Mouse (Mus musculus): Measurements from ENCODE around the gene Carmil2. TPM values are rescaled to one million over a fixed set of nuclear protein-coding genes. Genes with fewer than 3 reads are reported as not detected.

Gene Carmil2
- polyA plus RNA-seq, 1 experiment from 2014 or later = 0.58 TPM

- Histone ChIP-seq H3K36me3 (ENCODE audit: control insufficient read depth, insufficient read depth, low read length) (no peaks in the 10 kb centered on the region), H3K9me3 (ENCODE audit: control insufficient read depth, low read length) (no peaks in the 10 kb centered on the region), H3K4me3 (ENCODE audit: low read length) (no peak overlapping the region), H3K4me2 (ENCODE audit: low read depth, low read length) (no peak overlapping the region), H3K4me1 (replicated peaks; ENCODE audit: control insufficient read depth, insufficient read depth, low read length) (no peaks in the 10 kb centered on the region), H3K27me3 (ENCODE audit: control insufficient read depth, insufficient read depth, low read depth, low read length) (no peaks in the 10 kb centered on the region), H3K27ac (ENCODE audit: low read length) (no peak overlapping the region), H3K9ac (ENCODE audit: low read length) (no peak overlapping the region)
- no peak for ATAC-seq (ENCODE audit: low read depth)
- WGBS = 85% methylated on average over 5 of the region's 5 CpGs
Measured at GRCm38 (mm10) chr8:105732186-105732585, 46.1 kb downstream of the Carmil2 start.

DNA sequence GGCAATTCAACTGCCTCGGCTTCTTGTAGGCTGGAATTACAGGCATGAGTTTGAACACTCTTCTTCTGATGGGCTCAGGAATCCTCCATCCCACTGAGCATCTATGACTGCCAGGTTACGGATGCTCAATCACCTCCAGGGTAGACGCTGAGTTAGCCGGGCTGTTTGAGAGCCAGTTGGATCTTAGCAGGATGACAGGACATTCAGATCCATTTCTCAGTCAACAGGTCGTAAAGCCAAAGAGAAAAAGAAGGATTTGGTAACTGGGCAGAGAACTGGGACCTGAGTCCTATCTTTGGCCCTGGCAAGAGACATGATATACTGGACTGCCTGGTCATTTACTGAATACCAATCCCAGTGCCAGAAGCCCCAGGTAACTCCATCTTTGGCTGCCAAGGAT, 53.1 kb downstream of the Carmil2 start:
- no peak overlapping the region for H3K9ac ChIP-seq (ENCODE audit: low read length)
- no peak overlapping the region for H3K4me3 ChIP-seq (ENCODE audit: low read length)
- no peaks in the 10 kb centered on the region for H3K36me3 ChIP-seq (ENCODE audit: control insufficient read depth, insufficient read depth, low read length)
- WGBS = 82% methylated on average over 5 of the region's 5 CpGs
- no peak overlapping the region for H3K4me2 ChIP-seq (ENCODE audit: low read depth, low read length)
- H3K27me3 ChIP-seq (ENCODE audit: control insufficient read depth, insufficient read depth, low read depth, low read length) = no peaks in the 10 kb centered on the region
- ATAC-seq (ENCODE audit: low read depth) = no peak
- no peaks in the 10 kb centered on the region for H3K9me3 ChIP-seq (ENCODE audit: control insufficient read depth, low read length)
- H3K27ac ChIP-seq (ENCODE audit: low read length) = no peak overlapping the region
- H3K4me1 ChIP-seq (replicated peaks; ENCODE audit: control insufficient read depth, insufficient read depth, low read length) = no peaks in the 10 kb centered on the region

DNA sequence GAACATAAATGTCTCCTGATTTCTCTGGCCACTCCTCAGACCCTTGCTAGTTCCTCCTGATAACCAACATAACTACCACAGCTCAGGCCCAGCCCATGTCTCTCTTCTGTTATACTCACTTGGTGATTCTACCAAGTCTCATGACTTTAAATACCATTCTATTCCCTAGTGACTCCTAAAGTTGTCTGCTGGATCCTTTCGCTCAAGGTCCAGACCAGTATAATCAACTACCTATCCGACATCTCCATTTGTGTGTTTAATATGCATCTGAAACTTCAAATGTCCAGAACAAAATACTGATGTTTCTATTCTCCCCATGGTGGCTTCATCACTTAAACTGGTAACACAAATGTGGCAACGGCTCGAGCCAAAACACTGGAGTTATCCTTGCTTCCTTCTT, 57.2 kb downstream of the Carmil2 start:
- Histone ChIP-seq H3K4me3 (ENCODE audit: low read length) (no peak overlapping the region), H3K9ac (ENCODE audit: low read length) (no peak overlapping the region), H3K4me2 (ENCODE audit: low read depth, low read length) (no peak overlapping the region), H3K27me3 (ENCODE audit: control insufficient read depth, insufficient read depth, low read depth, low read length) (no peaks in the 10 kb centered on the region), H3K27ac (ENCODE audit: low read length) (no peak overlapping the region), H3K4me1 (replicated peaks; ENCODE audit: control insufficient read depth, insufficient read depth, low read length) (peaks cover 6% of the 10 kb centered on the region), H3K36me3 (ENCODE audit: control insufficient read depth, insufficient read depth, low read length) (no peaks in the 10 kb centered on the region), H3K9me3 (ENCODE audit: control insufficient read depth, low read length) (no peaks in the 10 kb centered on the region)
- 80% methylated on average over 4 of the region's 4 CpGs for WGBS
- ATAC-seq (ENCODE audit: low read depth) = no peak

Other genes starting within 250 kb of the Carmil2 start
- 83.3 and 110 TPM in 2 replicates for gene Tppp3, start 214.7 kb upstream of the Carmil2 start, polyA plus RNA-seq (2015; fragmentation: Nextera tagmentation; extraction: Ambion mirVana)
- 48.3 and 48.4 TPM in 2 replicates for gene Zdhhc1, start 189.4 kb upstream of the Carmil2 start, polyA plus RNA-seq (2015; fragmentation: Nextera tagmentation; extraction: Ambion mirVana)
- gene Hsd11b2, start 167.5 kb upstream of the Carmil2 start, polyA plus RNA-seq (2015; fragmentation: Nextera tagmentation; extraction: Ambion mirVana) = 1.6 and 2.2 TPM in 2 replicates
- 87.3 and 93.0 TPM in 2 replicates for gene Atp6v0d1, start 120.2 kb upstream of the Carmil2 start, polyA plus RNA-seq (2015; fragmentation: Nextera tagmentation; extraction: Ambion mirVana)
- gene Ripor1, start 81.0 kb upstream of the Carmil2 start, polyA plus RNA-seq (2015; fragmentation: Nextera tagmentation; extraction: Ambion mirVana) = 33.1 and 36.8 TPM in 2 replicates
- gene Ctcf, start 49.7 kb upstream of the Carmil2 start, polyA plus RNA-seq (2015; fragmentation: Nextera tagmentation; extraction: Ambion mirVana) = 112 and 116 TPM in 2 replicates
- gene Agrp, start 48.9 kb upstream of the Carmil2 start, polyA plus RNA-seq (2015; fragmentation: Nextera tagmentation; extraction: Ambion mirVana) = 0.60 TPM in 1 of 2 replicates, not detected in the other
- 69.1 and 71.3 TPM in 2 replicates for gene Acd, start 14.8 kb downstream of the Carmil2 start, polyA plus RNA-seq (2015; fragmentation: Nextera tagmentation; extraction: Ambion mirVana)
- 15.2 and 17.6 TPM in 2 replicates for gene Pard6a, start 14.9 kb downstream of the Carmil2 start, polyA plus RNA-seq (2015; fragmentation: Nextera tagmentation; extraction: Ambion mirVana)
- 0.19 TPM in 1 of 2 replicates, not detected in the other for gene 4933405L10Rik, start 21.4 kb downstream of the Carmil2 start, polyA plus RNA-seq (2015; fragmentation: Nextera tagmentation; extraction: Ambion mirVana)
- 23.0 and 27.0 TPM in 2 replicates for gene Enkd1, start 21.9 kb downstream of the Carmil2 start, polyA plus RNA-seq (2015; fragmentation: Nextera tagmentation; extraction: Ambion mirVana)
- 22.4 and 25.3 TPM in 2 replicates for gene Gfod2, start 72.4 kb downstream of the Carmil2 start, polyA plus RNA-seq (2015; fragmentation: Nextera tagmentation; extraction: Ambion mirVana)
- gene Ranbp10, start 141.1 kb downstream of the Carmil2 start, polyA plus RNA-seq (2015; fragmentation: Nextera tagmentation; extraction: Ambion mirVana) = 10.0 and 13.0 TPM in 2 replicates
- gene Tsnaxip1, start 141.5 kb downstream of the Carmil2 start, polyA plus RNA-seq (2015; fragmentation: Nextera tagmentation; extraction: Ambion mirVana) = 4.0 and 4.6 TPM in 2 replicates
- 41.2 and 42.7 TPM in 2 replicates for gene Cenpt, start 167.0 kb downstream of the Carmil2 start, polyA plus RNA-seq (2015; fragmentation: Nextera tagmentation; extraction: Ambion mirVana)
- gene Thap11, start 168.9 kb downstream of the Carmil2 start, polyA plus RNA-seq (2015; fragmentation: Nextera tagmentation; extraction: Ambion mirVana) = 55.2 and 56.0 TPM in 2 replicates
- gene Nutf2, start 174.3 kb downstream of the Carmil2 start, polyA plus RNA-seq (2015; fragmentation: Nextera tagmentation; extraction: Ambion mirVana) = 179 and 215 TPM in 2 replicates
- 50.2 and 51.8 TPM in 2 replicates for gene Edc4, start 194.6 kb downstream of the Carmil2 start, polyA plus RNA-seq (2015; fragmentation: Nextera tagmentation; extraction: Ambion mirVana)
- gene Nrn1l, start 207.3 kb downstream of the Carmil2 start, polyA plus RNA-seq (2015; fragmentation: Nextera tagmentation; extraction: Ambion mirVana) = 0.39 and 0.62 TPM in 2 replicates
- 34.0 and 34.9 TPM in 2 replicates for gene Pskh1, start 214.2 kb downstream of the Carmil2 start, polyA plus RNA-seq (2015; fragmentation: Nextera tagmentation; extraction: Ambion mirVana)
- gene Ctrl, start 247.6 kb downstream of the Carmil2 start, polyA plus RNA-seq (2015; fragmentation: Nextera tagmentation; extraction: Ambion mirVana) = 0.77 and 1.2 TPM in 2 replicates